9 mouse cellular contexts compared by ENCODE assay signal in genomic region chr15:77226831-77227354, GRCm38 (mm10).
DNase-seq lines count a peak whose midpoint lies in the region; ATAC-seq and TF ChIP-seq lines count a peak whose summit lies in the region.
"Had no signal": no experiment of that assay in that cellular context is flagged by ENCODE, and none has a peak within 500 bp of the region (broad histone marks: within the 10 kb centered on the region; RNA-seq: fewer than 3 reads in every experiment).

No protein-coding gene starts in this region.

- H3K4me1 ChIP-seq in liver, embryonic 16.5 days (ENCODE audit: control insufficient read depth, low read depth, low read length), result no peaks in the 10 kb centered on the region; the same call in 1 of the 2 replicates
- no peaks in the 10 kb centered on the region for H3K4me1 ChIP-seq in stomach, postnatal 0 days (replicated peaks; ENCODE audit: control insufficient read depth, insufficient read depth)
- H3K4me1 ChIP-seq in midbrain, embryonic 14.5 days (ENCODE audit: control insufficient read depth, insufficient read depth, low read length), result 0 out of 2 replicates have a peak, but pooled peaks cover 2% of the 10 kb centered on the region

- peak; percentile 48; the same call in 1 of the 2 replicates for ATAC-seq in liver, embryonic 16.5 days (ENCODE audit: low read depth)
- ATAC-seq in stomach, postnatal 0 days (ENCODE audit: low FRiP score, low TSS enrichment), result peak; percentile 67; the same call in 1 of the 2 replicates
- no peak for ATAC-seq in midbrain, embryonic 14.5 days (ENCODE audit: low FRiP score, low TSS enrichment)

- no peak for TF ChIP-seq EP300 in stomach, postnatal 0 days (optimal IDR thresholded peaks at IDR 0.05)

- H3K27me3 ChIP-seq in liver, embryonic 16.5 days (ENCODE audit: control insufficient read depth, insufficient read depth, low read depth, low read length), result no peaks in the 10 kb centered on the region
- H3K27me3 ChIP-seq in stomach, postnatal 0 days (ENCODE audit: control insufficient read depth, insufficient read depth, low read length), result no peaks in the 10 kb centered on the region
- no peaks in the 10 kb centered on the region for H3K27me3 ChIP-seq in midbrain, embryonic 14.5 days (ENCODE audit: control insufficient read depth, insufficient read depth, low read length)

- intact Hi-C loops in gastrocnemius, adult 2 months (cut with DNase I), result no loop called here

- peak overlapping the region; percentile 80 for H3K27ac ChIP-seq in gastrocnemius, adult 2 months
- no peak overlapping the region for H3K27ac ChIP-seq in liver, embryonic 16.5 days (ENCODE audit: low read length)
- H3K27ac ChIP-seq in stomach, postnatal 0 days (replicated peaks), result peak overlapping the region; percentile 45; the same call in 1 of the 2 replicates
- H3K27ac ChIP-seq in midbrain, embryonic 14.5 days (replicated peaks; ENCODE audit: low read depth, low read length), result no peak overlapping the region

- H3K9me3 ChIP-seq in liver, embryonic 16.5 days (replicated peaks; ENCODE audit: control insufficient read depth, low read length), result no peaks in the 10 kb centered on the region
- H3K9me3 ChIP-seq in stomach, postnatal 0 days (ENCODE audit: control insufficient read depth, low read length), result no peaks in the 10 kb centered on the region
- no peaks in the 10 kb centered on the region for H3K9me3 ChIP-seq in midbrain, embryonic 14.5 days (ENCODE audit: control insufficient read depth, low read length)

- H3K9ac ChIP-seq in liver, embryonic 16.5 days (ENCODE audit: low read depth, low read length), result no peak overlapping the region
- H3K9ac ChIP-seq in stomach, postnatal 0 days (ENCODE audit: low read length), result no peak overlapping the region
- no peak overlapping the region for H3K9ac ChIP-seq in midbrain, embryonic 14.5 days (replicated peaks; ENCODE audit: low read length)

- 42% methylated on average over 7 of the region's 7 CpGs for WGBS in liver, embryonic 16.5 days (ENCODE audit: insufficient replicate concordance)
- WGBS in stomach, postnatal 0 days, result 42% methylated on average over 7 of the region's 7 CpGs
- WGBS in midbrain, embryonic 14.5 days, result 66% methylated on average over 7 of the region's 7 CpGs

- no peaks in the 10 kb centered on the region for H3K36me3 ChIP-seq in liver, embryonic 16.5 days (ENCODE audit: control insufficient read depth, insufficient read depth)
- no peaks in the 10 kb centered on the region for H3K36me3 ChIP-seq in stomach, postnatal 0 days (ENCODE audit: control insufficient read depth, insufficient read depth, low read length)
- H3K36me3 ChIP-seq in midbrain, embryonic 14.5 days (ENCODE audit: control insufficient read depth, insufficient read depth, low read length), result no peaks in the 10 kb centered on the region

- DNase-seq in gastrocnemius, adult 2 months, result peak; percentile 76
- DNase-seq in gastrocnemius, postnatal 4 days (ENCODE audit: low spot score in 2 of 2), result no peak
- no peak for DNase-seq in liver
- DNase-seq in gastrocnemius, postnatal 25 days, result peak; percentile 49
- DNase-seq in stomach, postnatal 0 days (ENCODE audit: low spot score), result no peak
- no peak for DNase-seq in midbrain, embryonic 14.5 days
- DNase-seq: kidney, postnatal 25 days; lung, adult 18-20 months had no signal

- 0 out of 2 replicates have a peak overlapping the region, but pooled peaks have one; percentile 11 for H3K4me3 ChIP-seq in gastrocnemius, adult 2 months
- no peak overlapping the region for H3K4me3 ChIP-seq in liver, embryonic 16.5 days (ENCODE audit: low read depth, low read length)
- no peak overlapping the region for H3K4me3 ChIP-seq in stomach, postnatal 0 days (ENCODE audit: low read depth, low read length)
- H3K4me3 ChIP-seq in midbrain, embryonic 14.5 days (replicated peaks; ENCODE audit: low read depth, low read length), result no peak overlapping the region

- TF ChIP-seq CTCF in gastrocnemius, adult 2 months (IDR thresholded peaks at IDR 0.05), result no peak
- peak; percentile 52 for TF ChIP-seq CTCF in stomach, postnatal 0 days (IDR thresholded peaks at IDR 0.05; ENCODE audit: low read depth)

- no peak overlapping the region for H3K4me2 ChIP-seq in liver, embryonic 16.5 days (ENCODE audit: low read depth, low read length)
- H3K4me2 ChIP-seq in stomach, postnatal 0 days (replicated peaks; ENCODE audit: low read depth), result no peak overlapping the region
- H3K4me2 ChIP-seq in midbrain, embryonic 14.5 days (ENCODE audit: low read length), result no peak overlapping the region

Comparison
In these comparisons a context has a peak if more than half of its experiments do, and no peak if none do; other contexts are left out.
1. DNase-seq: peak in gastrocnemius, adult 2 months (single experiment) and gastrocnemius, postnatal 25 days (single experiment); none in gastrocnemius, postnatal 4 days (0 of 2), liver (single experiment), stomach, postnatal 0 days (single experiment) and midbrain, embryonic 14.5 days (single experiment).
2. H3K27ac ChIP-seq: peak in gastrocnemius, adult 2 months (single experiment) and stomach, postnatal 0 days (single experiment); none in liver, embryonic 16.5 days (single experiment) and midbrain, embryonic 14.5 days (single experiment).